Mouse (Mus musculus) liver, adult 2 months (tissue): Measurements from ENCODE around the gene Gabbr1.

ENCODE experiments used
- CTCF ChIP-seq: fragments of 200-500 bp; IDR thresholded peaks from 2 replicates; pipeline ENCODE4 v1.5.1; 2011; ENCODE audit warnings: low read depth, low read length, control low read depth
- POLR2A ChIP-seq: fragments of 200-500 bp; IDR thresholded peaks from 2 replicates; pipeline ENCODE4 v1.6.1; 2011; ENCODE audit warnings: low read length, control low read depth; ENCODE audit not compliant: insufficient read depth; ENCODE audit errors: extremely low read depth

GRCm38 (mm10) chr17:37008161-37008560 lies 37.6 kb upstream of the Gabbr1 start:
- TF ChIP-seq POLR2A = no peak
- no peak for TF ChIP-seq CTCF
